Mouse (Mus musculus) intestine, embryonic 15.5 days (tissue): Measurements from ENCODE around the gene Atg4d. TPM values are rescaled to one million over a fixed set of nuclear protein-coding genes. Genes with fewer than 3 reads are reported as not detected.
"Not testable (repeated sequence)": the region's sequence is repeated elsewhere in the genome, so short reads cannot be mapped to it uniquely, and the experiment has no call there.

Experiments
- ATAC-seq: fragments of 200-750 bp; cut with Nextera tagmentation; 2 replicates; pipeline ENCODE4 v1.8.0; 2017; ENCODE audit warnings: moderate TSS enrichment, moderate library complexity
- H3K27ac ChIP-seq: fragments of 300-500 bp; sonication (generic); 2 replicates; pipeline ENCODE4 v1.5.1; 2015; ENCODE audit warnings: mild to moderate bottlenecking, inconsistent platforms
- H3K27me3 ChIP-seq: fragments of 300-500 bp; sonication (generic); replicated peaks from 2 replicates; pipeline ENCODE4 v1.6.1; 2015; ENCODE audit warnings: inconsistent platforms
- H3K36me3 ChIP-seq: fragments of 300-500 bp; sonication (generic); 2 replicates; pipeline ENCODE4 v1.6.1; 2015; ENCODE audit warnings: inconsistent platforms
- H3K4me1 ChIP-seq: fragments of 300-500 bp; sonication (generic); replicated peaks from 2 replicates; pipeline ENCODE4 v1.6.1; 2015; ENCODE audit warnings: inconsistent platforms
- H3K4me2 ChIP-seq: fragments of 300-500 bp; sonication (generic); replicated peaks from 2 replicates; pipeline ENCODE4 v1.6.1; 2015; ENCODE audit warnings: mild to moderate bottlenecking, inconsistent platforms
- H3K4me3 ChIP-seq: fragments of 300-500 bp; sonication (generic); replicated peaks from 2 replicates; pipeline ENCODE4 v1.5.1; 2015; ENCODE audit warnings: inconsistent platforms
- H3K9ac ChIP-seq: fragments of 300-500 bp; sonication (generic); 2 replicates; pipeline ENCODE4 v1.6.1; 2015; ENCODE audit warnings: inconsistent platforms
- H3K9me3 ChIP-seq: fragments of 300-500 bp; sonication (generic); 2 replicates; pipeline ENCODE4 v1.6.1; 2016; ENCODE audit warnings: inconsistent platforms
- WGBS: fragments of 180-500 bp; shearing (Covaris S2); methylation state at CpG from one replicate; pipeline ENCODE4 v1.1.7; 2015; 5-methylcytosine and 5-hydroxymethylcytosine counted together
- polyA plus RNA-seq: library from polyadenylated mRNA; unstranded; fragments of >200 nt; fragmentation: Nextera tagmentation; extraction: Ambion mirVana; gene quantifications from 2 replicates; pipeline ENCODE4 v1.2.1, GENCODE M21; 2015

Gene Atg4d
- polyA plus RNA-seq, 1 experiment from 2014 or later: 50.0 TPM

DNA sequence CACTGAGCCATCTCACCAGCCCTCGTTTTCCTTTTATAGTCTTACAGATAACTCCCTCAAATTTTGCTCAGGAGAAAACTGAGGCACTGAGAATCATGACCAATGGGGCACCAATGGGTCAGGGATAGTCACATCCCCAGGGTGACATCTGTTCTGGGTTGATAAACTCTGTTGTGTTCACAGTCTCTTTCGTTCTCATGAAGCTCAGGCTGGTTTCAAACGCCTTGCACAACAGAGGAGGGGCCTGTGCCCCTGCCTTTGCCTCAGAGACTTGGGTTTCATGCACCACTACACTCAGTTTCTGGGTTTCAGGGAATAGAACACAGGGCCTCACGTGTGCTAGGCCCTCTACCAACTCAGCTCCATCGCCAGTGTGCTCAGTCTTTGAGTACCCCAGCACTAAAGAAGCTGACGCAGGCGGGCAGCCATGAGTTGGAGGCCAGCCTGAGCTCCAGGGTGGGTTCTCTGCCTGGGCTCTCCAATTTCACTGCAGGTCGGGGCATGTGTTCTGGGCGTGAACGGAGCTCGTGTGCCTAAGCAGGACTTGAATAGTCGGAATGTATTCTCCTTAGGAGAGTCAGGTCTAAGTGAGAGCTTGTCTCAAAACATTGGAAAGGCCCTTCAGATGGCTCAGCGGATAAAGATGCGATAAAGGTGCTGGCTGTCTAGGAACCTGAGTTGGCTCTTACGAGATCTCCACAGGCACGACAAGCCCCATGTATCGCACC lies 657 bp upstream of the Atg4d start:
- Histone ChIP-seq H3K27ac (peak overlapping the region; percentile 51), H3K27me3 (no peaks in the 10 kb centered on the region), H3K9ac (peak overlapping the region; percentile 29; the same call in 1 of the 2 replicates), H3K4me2 (peak overlapping the region; percentile 73), H3K9me3 (no peaks in the 10 kb centered on the region), H3K36me3 (peaks cover 13% of the 10 kb centered on the region), H3K4me1 (peaks cover 18% of the 10 kb centered on the region), H3K4me3 (peak overlapping the region; percentile 61)
- ATAC-seq: peak; percentile 2
- 19% methylated on average over 17 of the region's 17 CpGs for WGBS

DNA sequence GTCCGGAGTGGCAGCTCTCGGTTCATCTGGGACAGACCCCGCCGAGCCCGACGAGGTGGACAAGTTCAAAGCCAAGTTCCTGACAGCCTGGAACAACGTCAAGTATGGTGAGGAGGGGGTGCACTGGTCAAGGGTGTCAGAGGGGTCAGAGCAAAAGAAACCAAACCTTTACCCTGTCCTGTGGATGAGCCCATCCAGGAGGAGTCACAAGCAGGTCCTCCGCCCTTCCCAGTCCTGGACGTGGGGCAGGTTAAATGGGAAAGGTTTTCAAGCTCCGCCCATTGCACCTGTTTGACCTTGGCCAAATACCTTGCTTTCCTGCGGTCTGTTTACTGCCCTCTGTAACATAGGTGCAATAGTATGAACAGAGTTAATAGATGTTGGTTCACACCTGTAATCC lies 518 bp downstream of the Atg4d start:
- H3K27ac ChIP-seq: peak overlapping the region; percentile 52
- 5% methylated on average over 11 of the region's 11 CpGs for WGBS
- ATAC-seq: peak; percentile 46

DNA sequence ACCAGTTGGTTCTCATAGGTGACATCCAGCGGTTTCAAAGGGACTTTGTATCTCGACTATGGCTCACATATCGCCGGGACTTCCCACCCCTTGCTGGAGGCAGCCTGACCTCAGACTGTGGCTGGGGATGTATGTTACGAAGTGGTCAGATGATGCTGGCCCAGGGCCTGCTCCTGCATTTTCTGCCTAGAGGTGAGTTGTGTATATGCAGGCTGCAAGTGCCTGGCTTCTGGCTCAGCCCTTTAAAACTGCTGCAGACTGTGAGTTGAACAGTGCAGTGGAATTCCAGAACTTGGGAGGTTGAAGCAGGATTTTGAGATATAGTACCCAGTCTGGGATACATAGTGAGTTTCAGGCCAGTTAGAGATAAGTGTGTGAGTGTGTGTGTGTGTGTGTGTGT lies 1.8 kb downstream of the Atg4d start:
- Histone ChIP-seq H3K4me3 (peak overlapping the region; percentile 61; the same call in 1 of the 2 replicates), H3K9me3 (no peaks in the 10 kb centered on the region), H3K27ac (no peak overlapping the region), H3K4me2 (peak overlapping the region; percentile 73), H3K9ac (peak overlapping the region; percentile 68; the same call in 1 of the 2 replicates), H3K27me3 (no peaks in the 10 kb centered on the region), H3K36me3 (peaks cover 33% of the 10 kb centered on the region), H3K4me1 (peaks cover 18% of the 10 kb centered on the region)
- WGBS: 86% methylated on average over 5 of the region's 5 CpGs
- ATAC-seq: no peak

More for the DNA sequence above, 518 bp downstream of the Atg4d start:
- no peaks in the 10 kb centered on the region for H3K9me3 ChIP-seq
- peak overlapping the region; percentile 73 for H3K4me2 ChIP-seq
- H3K27me3 ChIP-seq: no peaks in the 10 kb centered on the region
- peaks cover 23% of the 10 kb centered on the region for H3K36me3 ChIP-seq
- H3K4me3 ChIP-seq: peak overlapping the region; percentile 61
- H3K4me1 ChIP-seq: peaks cover 18% of the 10 kb centered on the region
- peak overlapping the region; percentile 68 for H3K9ac ChIP-seq

DNA sequence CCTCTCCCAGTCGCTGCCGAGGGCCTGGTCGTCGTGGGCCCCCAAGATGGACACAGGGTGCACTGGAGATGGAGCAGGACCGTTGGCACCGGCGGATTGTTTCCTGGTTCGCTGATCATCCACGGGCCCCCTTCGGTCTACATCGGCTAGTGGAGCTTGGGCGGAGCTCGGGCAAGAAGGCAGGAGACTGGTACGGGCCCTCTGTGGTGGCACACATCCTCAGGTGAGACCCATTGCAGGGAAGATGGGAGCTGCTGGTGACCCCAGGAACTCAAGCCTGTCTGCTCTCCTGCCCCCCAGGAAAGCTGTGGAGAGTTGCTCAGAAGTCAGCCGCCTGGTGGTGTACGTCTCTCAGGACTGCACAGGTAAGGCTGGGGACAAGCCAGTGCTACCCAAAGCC lies 3.2 kb downstream of the Atg4d start:
- H3K4me1 ChIP-seq: peaks cover 18% of the 10 kb centered on the region
- H3K4me3 ChIP-seq: no peak overlapping the region
- H3K27ac ChIP-seq: no peak overlapping the region
- no peak overlapping the region for H3K9ac ChIP-seq
- H3K27me3 ChIP-seq: no peaks in the 10 kb centered on the region
- H3K4me2 ChIP-seq: no peak overlapping the region
- no peaks in the 10 kb centered on the region for H3K9me3 ChIP-seq
- WGBS: 92% methylated on average over 16 of the region's 16 CpGs
- peaks cover 47% of the 10 kb centered on the region for H3K36me3 ChIP-seq
- ATAC-seq: no peak

DNA sequence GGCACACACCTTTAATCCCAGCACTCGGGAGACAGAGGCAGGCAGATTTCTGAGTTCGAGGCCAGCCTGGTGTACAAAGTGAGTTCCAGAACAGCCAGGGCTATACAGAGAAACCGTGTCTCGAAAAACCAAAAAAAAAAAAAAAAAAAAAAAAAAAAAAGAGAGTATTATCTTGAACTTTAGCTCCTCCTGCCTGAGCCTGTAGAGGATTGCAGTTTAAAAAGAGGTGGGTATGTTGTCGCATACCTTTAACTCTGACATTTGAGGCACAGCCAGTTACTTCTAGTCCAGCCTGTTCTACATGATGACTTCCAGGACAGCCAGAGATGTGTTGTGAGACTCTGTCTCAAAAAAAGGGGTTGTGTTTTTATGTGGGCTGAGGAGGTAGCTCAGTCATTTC lies 4.5 kb downstream of the Atg4d start:
- peaks cover 14% of the 10 kb centered on the region for H3K4me1 ChIP-seq
- H3K9me3 ChIP-seq, H3K27me3 ChIP-seq, H3K4me3 ChIP-seq, H3K4me2 ChIP-seq, H3K27ac ChIP-seq, ATAC-seq, H3K9ac ChIP-seq: not testable (repeated sequence)
- H3K36me3 ChIP-seq: peaks cover 57% of the 10 kb centered on the region
- 86% methylated on average over 5 of the region's 5 CpGs for WGBS

DNA sequence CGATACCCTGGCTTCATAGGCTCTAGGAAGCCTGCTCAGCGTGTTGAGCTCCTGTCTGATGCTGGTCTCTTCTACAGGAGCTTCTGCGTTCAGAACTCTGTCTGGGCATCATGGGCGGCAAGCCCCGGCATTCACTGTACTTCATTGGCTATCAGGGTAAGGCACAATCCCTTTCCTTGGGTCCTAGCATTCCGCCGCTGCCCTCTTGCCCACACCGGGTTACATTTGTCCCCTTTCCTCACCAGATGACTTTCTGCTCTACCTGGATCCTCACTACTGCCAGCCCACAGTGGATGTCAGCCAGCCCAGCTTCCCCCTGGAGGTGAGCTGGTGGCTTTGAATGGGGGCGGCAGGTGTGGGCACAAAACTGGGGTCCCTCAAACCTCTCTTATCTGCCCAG lies 7.3 kb downstream of the Atg4d start:
- H3K27me3 ChIP-seq: no peaks in the 10 kb centered on the region
- peaks cover 68% of the 10 kb centered on the region for H3K36me3 ChIP-seq
- H3K4me1 ChIP-seq: no peaks in the 10 kb centered on the region
- whole genome bisulfite sequencing: 87% methylated on average over 9 of the region's 9 CpGs
- no peak overlapping the region for H3K4me3 ChIP-seq
- no peak for ATAC-seq
- no peak overlapping the region for H3K9ac ChIP-seq
- no peak overlapping the region for H3K4me2 ChIP-seq
- no peak overlapping the region for H3K27ac ChIP-seq
- H3K9me3 ChIP-seq: no peaks in the 10 kb centered on the region

DNA sequence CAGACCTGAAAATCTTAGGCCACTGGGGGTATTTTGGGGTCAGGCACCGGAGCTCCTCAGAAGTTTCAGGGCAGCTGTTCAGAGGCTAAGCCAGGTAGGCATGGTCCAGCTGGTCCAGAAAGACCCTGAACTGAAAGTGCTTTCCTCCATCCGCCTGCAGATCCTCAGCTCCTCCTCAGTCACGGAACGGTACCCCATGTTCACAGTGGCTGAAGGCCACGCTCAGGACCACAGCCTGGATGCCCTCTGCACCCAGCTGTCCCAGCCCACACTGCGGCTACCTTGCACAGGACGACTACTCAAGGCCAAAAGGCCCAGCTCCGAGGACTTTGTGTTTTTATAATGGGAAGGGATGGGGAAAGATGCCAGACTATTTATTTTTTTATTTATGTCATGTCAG lies 8.0 kb downstream of the Atg4d start:
- Histone ChIP-seq H3K4me1 (no peaks in the 10 kb centered on the region), H3K4me2 (no peak overlapping the region), H3K9ac (no peak overlapping the region), H3K4me3 (no peak overlapping the region), H3K27me3 (no peaks in the 10 kb centered on the region), H3K36me3 (peaks cover 72% of the 10 kb centered on the region), H3K27ac (no peak overlapping the region), H3K9me3 (no peaks in the 10 kb centered on the region)
- ATAC-seq: no peak
- WGBS: 78% methylated on average over 8 of the region's 8 CpGs

DNA sequence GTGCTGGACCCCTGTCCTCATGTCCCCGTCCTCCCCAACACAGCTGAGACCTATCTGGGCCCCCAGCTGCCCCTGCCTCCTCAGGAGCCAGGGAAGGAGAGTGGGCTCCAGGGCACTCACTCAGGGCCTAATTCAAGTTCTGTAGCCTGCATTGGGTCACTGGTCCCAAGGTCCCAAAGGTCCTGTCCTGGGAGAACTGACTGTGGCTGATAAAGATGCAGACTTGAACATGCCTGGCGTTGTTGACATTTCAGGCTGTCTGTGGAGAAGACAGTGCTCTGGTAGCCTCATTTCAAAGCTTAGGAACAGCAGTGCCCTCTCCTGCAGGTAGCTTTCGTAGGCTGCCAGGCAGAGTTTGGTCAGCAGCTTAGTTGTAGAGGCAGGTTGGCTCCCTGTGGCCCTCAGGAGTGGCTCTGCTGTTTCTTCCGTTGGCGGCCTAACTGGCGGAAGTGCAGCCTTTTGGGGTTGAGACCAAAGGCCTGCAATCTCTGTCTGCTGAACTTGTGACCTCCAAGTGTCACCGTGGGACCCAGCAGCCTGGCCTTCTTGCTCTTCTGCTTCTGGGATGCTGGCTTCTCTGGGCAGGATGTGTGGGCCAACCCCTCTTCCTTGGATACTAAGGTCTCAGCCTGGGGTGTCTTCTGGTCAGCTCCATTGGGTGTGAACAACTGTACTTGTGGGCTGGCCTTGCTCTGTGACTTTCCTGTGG lies 8.6 kb downstream of the Atg4d start:
- WGBS: 72% methylated on average over 7 of the region's 7 CpGs
- no peak for ATAC-seq
- H3K9me3 ChIP-seq: no peaks in the 10 kb centered on the region

DNA sequence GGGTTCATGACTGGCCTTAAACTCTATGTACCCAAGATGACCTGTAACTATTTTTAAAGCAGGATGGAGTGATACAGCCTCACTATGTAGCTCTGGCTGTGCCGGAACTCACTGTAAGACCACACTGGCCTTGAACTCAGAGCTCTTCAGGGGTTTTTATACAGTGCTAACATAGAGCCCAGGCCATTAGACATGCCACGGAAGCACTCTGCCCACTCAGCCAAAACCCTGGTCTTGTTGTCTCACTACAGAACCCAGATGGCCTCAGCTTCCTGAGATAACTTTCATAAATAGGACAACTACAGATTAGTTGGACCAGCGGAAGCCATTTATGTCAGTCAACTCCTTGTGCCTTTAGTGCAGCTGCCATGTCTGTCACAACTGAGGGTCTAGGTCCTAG lies 9.2 kb downstream of the Atg4d start:
- H3K4me3 ChIP-seq: no peak overlapping the region
- ATAC-seq: no peak
- no peak overlapping the region for H3K9ac ChIP-seq
- 86% methylated on average over 3 of the region's 3 CpGs for WGBS
- no peak overlapping the region for H3K4me2 ChIP-seq
- H3K27me3 ChIP-seq: no peaks in the 10 kb centered on the region
- no peak overlapping the region for H3K27ac ChIP-seq
- H3K36me3 ChIP-seq: peaks cover 77% of the 10 kb centered on the region
- H3K9me3 ChIP-seq: no peaks in the 10 kb centered on the region
- H3K4me1 ChIP-seq: no peaks in the 10 kb centered on the region

More for the DNA sequence above, 8.6 kb downstream of the Atg4d start:
- H3K36me3 ChIP-seq: peaks cover 70% of the 10 kb centered on the region
- no peak overlapping the region for H3K27ac ChIP-seq
- no peak overlapping the region for H3K9ac ChIP-seq
- H3K4me1 ChIP-seq: no peaks in the 10 kb centered on the region
- H3K4me2 ChIP-seq: no peak overlapping the region
- no peaks in the 10 kb centered on the region for H3K27me3 ChIP-seq
- no peak overlapping the region for H3K4me3 ChIP-seq

DNA sequence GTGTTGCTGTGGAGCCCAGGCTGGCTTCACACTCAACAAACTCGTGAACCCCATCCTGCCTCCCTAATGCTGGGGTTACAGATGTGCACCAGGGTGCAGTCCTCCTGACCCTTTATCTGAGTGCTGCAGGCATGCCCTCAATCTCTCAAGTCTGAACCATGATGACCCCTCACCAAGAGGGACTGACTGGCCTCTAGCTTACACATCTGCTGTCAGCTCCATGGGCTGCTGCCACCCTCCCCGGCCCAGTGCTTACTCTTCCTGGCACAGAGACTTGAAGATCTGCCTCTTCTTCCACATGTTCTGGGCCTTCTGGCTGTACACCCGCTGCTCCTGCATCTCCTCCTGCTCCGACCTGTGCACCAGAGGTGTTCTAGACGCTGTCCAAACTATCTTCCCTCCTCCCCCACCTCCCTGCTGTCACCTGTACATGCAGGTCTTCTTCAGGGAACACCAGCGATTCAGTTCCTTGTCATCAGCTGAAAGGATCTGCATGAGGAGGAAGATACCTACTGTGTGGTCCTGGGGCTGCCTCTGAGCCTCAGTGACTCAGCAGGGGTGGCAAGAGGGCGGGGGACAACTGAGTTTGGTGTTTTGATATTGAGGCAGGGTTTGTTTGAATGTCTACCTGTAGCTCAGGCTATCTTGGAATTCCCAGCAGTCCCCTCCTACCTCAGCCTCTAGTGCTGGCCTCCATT lies 10.1 kb downstream of the Atg4d start:
- H3K4me3 ChIP-seq: no peak overlapping the region
- H3K4me1 ChIP-seq: no peaks in the 10 kb centered on the region
- no peak overlapping the region for H3K9ac ChIP-seq
- no peak overlapping the region for H3K4me2 ChIP-seq
- no peak for ATAC-seq
- H3K9me3 ChIP-seq: no peaks in the 10 kb centered on the region
- 83% methylated on average over 7 of the region's 7 CpGs for WGBS
- no peaks in the 10 kb centered on the region for H3K27me3 ChIP-seq
- no peak overlapping the region for H3K27ac ChIP-seq
- H3K36me3 ChIP-seq: peaks cover 78% of the 10 kb centered on the region

DNA sequence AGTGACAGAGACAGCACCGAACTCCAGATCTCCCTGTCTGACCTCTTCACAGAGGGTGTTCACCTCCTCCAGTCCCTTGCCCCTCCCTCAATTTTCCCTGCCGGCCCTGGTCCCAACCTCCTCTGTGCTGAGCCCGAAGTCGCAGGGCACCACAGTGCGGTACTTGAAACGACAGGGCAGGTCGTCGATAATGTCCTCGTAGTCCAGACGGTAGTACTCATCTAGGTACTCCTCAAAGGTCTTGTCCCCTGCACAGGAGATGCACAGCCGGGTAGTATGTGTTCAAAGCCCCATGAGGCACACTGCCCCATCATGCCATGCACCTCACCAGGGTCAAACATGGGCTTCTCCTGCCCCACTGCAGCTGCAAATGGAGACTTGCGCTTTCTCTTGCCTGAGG lies 10.6 kb downstream of the Atg4d start:
- ATAC-seq: no peak
- 88% methylated on average over 12 of the region's 12 CpGs for WGBS
- peaks cover 76% of the 10 kb centered on the region for H3K36me3 ChIP-seq

DNA sequence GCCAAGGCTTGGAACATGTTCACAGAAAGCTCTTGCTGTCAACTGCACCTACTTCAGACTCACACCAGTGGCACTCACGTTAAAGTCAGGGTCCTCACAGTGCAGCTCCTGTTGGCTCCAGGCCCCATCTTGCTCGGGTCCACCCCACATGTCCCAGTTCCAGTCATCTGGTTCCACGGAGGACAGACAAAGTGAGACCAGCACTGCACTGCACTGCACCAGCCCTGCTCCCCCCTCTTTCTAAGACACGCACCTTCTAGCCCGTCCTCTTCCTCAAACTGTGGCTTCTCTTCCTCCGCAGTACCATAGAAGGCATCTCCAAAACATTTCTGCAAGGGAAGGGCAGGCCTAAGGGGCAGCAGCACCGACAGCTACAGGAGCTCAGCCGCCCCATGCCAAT lies 11.2 kb downstream of the Atg4d start:
- no peak overlapping the region for H3K27ac ChIP-seq
- H3K36me3 ChIP-seq: peaks cover 76% of the 10 kb centered on the region
- H3K4me3 ChIP-seq: no peak overlapping the region
- no peak for ATAC-seq
- H3K27me3 ChIP-seq: no peaks in the 10 kb centered on the region
- no peak overlapping the region for H3K9ac ChIP-seq
- no peaks in the 10 kb centered on the region for H3K9me3 ChIP-seq
- no peak overlapping the region for H3K4me2 ChIP-seq
- WGBS: 86% methylated on average over 8 of the region's 8 CpGs
- H3K4me1 ChIP-seq: no peaks in the 10 kb centered on the region

More for the DNA sequence above, 10.6 kb downstream of the Atg4d start:
- Histone ChIP-seq H3K27me3 (no peaks in the 10 kb centered on the region), H3K9ac (no peak overlapping the region), H3K4me2 (no peak overlapping the region), H3K9me3 (no peaks in the 10 kb centered on the region), H3K4me3 (no peak overlapping the region), H3K4me1 (no peaks in the 10 kb centered on the region), H3K27ac (no peak overlapping the region)
